ENCODE assay signal across 8 mouse cellular contexts in the genomic region with DNA sequence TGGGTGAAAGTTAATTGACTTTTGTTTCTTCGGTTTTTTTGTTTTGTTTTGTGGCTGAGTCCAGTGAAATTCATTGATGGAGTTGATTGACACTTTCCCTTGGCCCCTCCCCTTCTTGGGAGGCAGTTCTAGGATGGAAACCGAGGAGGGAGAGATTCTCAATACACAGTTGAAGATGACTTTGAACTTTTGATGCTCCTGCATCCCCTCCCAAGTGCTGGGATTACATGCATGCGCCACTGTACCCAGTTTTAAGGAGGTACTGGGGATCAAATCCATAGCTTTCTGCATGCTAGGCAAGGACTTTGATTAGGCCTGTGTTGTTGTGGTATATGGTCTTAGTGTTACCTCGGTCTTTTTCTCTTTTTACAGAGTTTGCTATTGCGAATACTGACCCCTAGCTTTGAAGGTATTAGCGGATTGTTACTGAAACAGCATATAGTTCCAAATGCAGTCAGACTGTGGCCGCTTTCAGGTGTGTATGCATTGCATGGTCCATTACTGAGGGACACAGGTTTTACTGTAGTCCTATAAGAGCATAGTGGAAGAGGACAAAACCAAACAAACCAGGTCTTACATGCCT. TPM values are rescaled to one million over a fixed set of nuclear protein-coding genes. Genes with fewer than 3 reads are reported as not detected.
DNase-seq lines count a peak whose midpoint lies in the region; ATAC-seq and TF ChIP-seq lines count a peak whose summit lies in the region.

No protein-coding gene starts in this region.

- no peak for TF ChIP-seq CTCF in G1E (IDR thresholded peaks at IDR 0.05; ENCODE audit: low read depth, low read length)
- peak; percentile 29; the same call in 1 of the 2 replicates for TF ChIP-seq CTCF in liver, embryonic 14.5 days (IDR thresholded peaks at IDR 0.05; ENCODE audit: low read depth)

- H3K9ac ChIP-seq in heart, embryonic 15.5 days: peak overlapping the region; percentile 90
- peak overlapping the region; percentile 89 for H3K9ac ChIP-seq in forebrain, embryonic 12.5 days
- peak overlapping the region; percentile 97 for H3K9ac ChIP-seq in liver, embryonic 14.5 days (replicated peaks)

- H3K4me2 ChIP-seq in heart, embryonic 15.5 days: peak overlapping the region; percentile 64
- peak overlapping the region; percentile 73 for H3K4me2 ChIP-seq in forebrain, embryonic 12.5 days
- peak overlapping the region; percentile 85 for H3K4me2 ChIP-seq in liver, embryonic 14.5 days (ENCODE audit: low read depth)

- TF ChIP-seq EP300 in liver, embryonic 14.5 days (IDR thresholded peaks at IDR 0.05; ENCODE audit: low read depth): no peak

- 36% methylated on average over 7 of the region's 7 CpGs for WGBS in heart, embryonic 15.5 days
- WGBS in forebrain, embryonic 12.5 days: 39% methylated on average over 7 of the region's 7 CpGs
- 31% methylated on average over 7 of the region's 7 CpGs for WGBS in liver, embryonic 14.5 days (ENCODE audit: insufficient replicate concordance)

- peaks cover 5% of the 10 kb centered on the region; the same call in 1 of the 2 replicates for H3K36me3 ChIP-seq in heart, embryonic 15.5 days
- peaks cover 62% of the 10 kb centered on the region for H3K36me3 ChIP-seq in G1E (replicated peaks)
- peaks cover 18% of the 10 kb centered on the region for H3K36me3 ChIP-seq in forebrain, embryonic 12.5 days (replicated peaks)
- H3K36me3 ChIP-seq in liver, embryonic 14.5 days (replicated peaks; ENCODE audit: control insufficient read depth, insufficient read depth, low read depth): peaks cover 11% of the 10 kb centered on the region

- H3K4me1 ChIP-seq in heart, embryonic 15.5 days (replicated peaks): peaks cover 25% of the 10 kb centered on the region
- peaks cover 35% of the 10 kb centered on the region for H3K4me1 ChIP-seq in G1E (ENCODE audit: insufficient read depth, low read depth, low read length)
- peaks cover 28% of the 10 kb centered on the region for H3K4me1 ChIP-seq in forebrain, embryonic 12.5 days
- peaks cover 12 to 19% of the 10 kb centered on the region in 2 experiments for H3K4me1 ChIP-seq in liver, embryonic 14.5 days (replicated peaks; ENCODE audit: control insufficient read depth in 2 of 2, insufficient read depth in 2 of 2, low read length in 1 of 2)

- no peaks in the 10 kb centered on the region for H3K9me3 ChIP-seq in heart, embryonic 15.5 days (replicated peaks)
- no peaks in the 10 kb centered on the region for H3K9me3 ChIP-seq in G1E (replicated peaks)
- H3K9me3 ChIP-seq in forebrain, embryonic 12.5 days: no peaks in the 10 kb centered on the region
- H3K9me3 ChIP-seq in liver, embryonic 14.5 days (ENCODE audit: control insufficient read depth, low read length): no peaks in the 10 kb centered on the region

- no peak for ATAC-seq in heart, embryonic 15.5 days (replicated peaks; ENCODE audit: insufficient number of reproducible peaks, insufficient read depth, low FRiP score, low read depth)
- ATAC-seq in G1E (ENCODE audit: extremely low read depth, insufficient number of reproducible peaks, low FRiP score, poor library complexity, severe bottlenecking): peak; percentile 29; the same call in 1 of the 2 replicates
- ATAC-seq in forebrain, embryonic 12.5 days (ENCODE audit: low FRiP score): no peak
- no peak for ATAC-seq in liver, embryonic 14.5 days (ENCODE audit: insufficient read depth)

- peak overlapping the region; percentile 77 for H3K4me3 ChIP-seq in heart, embryonic 15.5 days
- H3K4me3 ChIP-seq in G1E (ENCODE audit: low read depth, low read length): peak overlapping the region; percentile 85
- peak overlapping the region; percentile 85 for H3K4me3 ChIP-seq in forebrain, embryonic 12.5 days (replicated peaks)
- H3K4me3 ChIP-seq in liver, embryonic 14.5 days (ENCODE audit: insufficient read depth in 1 of 2, low read depth in 2 of 2, low read length in 2 of 2): peak overlapping the region; percentile 83 to 96

- no peak for DNase-seq in heart, postnatal 4 days
- peak; percentile 35 for DNase-seq in G1E (ENCODE audit: low spot score)
- peak in 1 of 3 experiments; percentile 33 for DNase-seq in liver, embryonic 14.5 days (ENCODE audit: low read depth in 3 of 3, low spot score in 3 of 3)
- no peak for DNase-seq in frontal cortex, postnatal 10 days (ENCODE audit: low spot score in 2 of 2)
- DNase-seq in frontal cortex, postnatal 25 days (ENCODE audit: low spot score in 2 of 2): no peak
- no peak for DNase-seq in ovary, postnatal 10 days (ENCODE audit: low spot score)

- H3K27ac ChIP-seq in heart, embryonic 15.5 days: peak overlapping the region; percentile 90
- peak overlapping the region; percentile 92 for H3K27ac ChIP-seq in forebrain, embryonic 12.5 days
- H3K27ac ChIP-seq in liver, embryonic 14.5 days: peak overlapping the region; percentile 92

- no peaks in the 10 kb centered on the region for H3K27me3 ChIP-seq in heart, embryonic 15.5 days
- no peaks in the 10 kb centered on the region for H3K27me3 ChIP-seq in G1E (ENCODE audit: insufficient read depth, low read length)
- no peaks in the 10 kb centered on the region for H3K27me3 ChIP-seq in forebrain, embryonic 12.5 days
- no peaks in the 10 kb centered on the region for H3K27me3 ChIP-seq in liver, embryonic 14.5 days (ENCODE audit: control insufficient read depth, insufficient read depth, low read length)

RNA-seq across cellular contexts. Expression of a gene that starts 3.5 kb away (rescaled TPM):
- polyA plus RNA-seq in heart, embryonic 15.5 days (2015; fragmentation: Nextera tagmentation; extraction: Ambion mirVana): 60.1 and 64.3 TPM in 2 replicates
- total RNA-seq in heart, postnatal 4 days (2021): 10 to 100 TPM; 68.5 to 76.5 TPM
- total RNA-seq in G1E (2014; fragmentation: Nextera tagmentation) (11.7 and 14.2 TPM in 2 replicates), G1E (2017) (36.7 and 40.2 TPM in 2 replicates)
- polyA plus RNA-seq in G1E (2012): 20.9 and 22.6 TPM in 2 replicates
- 59.1 and 61.6 TPM in 2 replicates for polyA plus RNA-seq in forebrain, embryonic 12.5 days (2016; fragmentation: Nextera tagmentation; extraction: Ambion mirVana)
- 19.0 and 26.0 TPM in 2 replicates for polyA plus RNA-seq in liver, embryonic 14.5 days (2012; rRNA removed)
- polyA plus RNA-seq in liver, embryonic 14.5 days (2014; fragmentation: Nextera tagmentation; extraction: Ambion mirVana): 19.5 and 21.0 TPM in 2 replicates

RNA-seq across cellular contexts. Expression of a gene that starts 24.1 kb away (rescaled TPM):
- 39.6 and 51.5 TPM in 2 replicates for polyA plus RNA-seq in heart, embryonic 15.5 days (2015; fragmentation: Nextera tagmentation; extraction: Ambion mirVana)
- 10 to 100 TPM; 85.2 to 86.3 TPM for total RNA-seq in heart, postnatal 4 days (2021)
- total RNA-seq in G1E (2014; fragmentation: Nextera tagmentation): 115 and 128 TPM in 2 replicates
- total RNA-seq in G1E (2017): 51.5 and 57.3 TPM in 2 replicates
- polyA plus RNA-seq in G1E (2012): 90.7 and 96.3 TPM in 2 replicates
- polyA plus RNA-seq in forebrain, embryonic 12.5 days (2016; fragmentation: Nextera tagmentation; extraction: Ambion mirVana): 38.4 and 65.7 TPM in 2 replicates
- 9.9 and 12.4 TPM in 2 replicates for polyA plus RNA-seq in liver, embryonic 14.5 days (2012; rRNA removed)
- 10.8 and 18.5 TPM in 2 replicates for polyA plus RNA-seq in liver, embryonic 14.5 days (2014; fragmentation: Nextera tagmentation; extraction: Ambion mirVana)

RNA-seq across cellular contexts. Expression of a gene that starts 36.0 kb away (rescaled TPM):
- polyA plus RNA-seq in heart, embryonic 15.5 days (2015; fragmentation: Nextera tagmentation; extraction: Ambion mirVana): 802 and 841 TPM in 2 replicates
- total RNA-seq in heart, postnatal 4 days (2021): 100 to 1,000 TPM; 641 to 660 TPM
- total RNA-seq in G1E (2014; fragmentation: Nextera tagmentation): 835 and 904 TPM in 2 replicates
- 3,495 and 3,523 TPM in 2 replicates for total RNA-seq in G1E (2017)
- polyA plus RNA-seq in G1E (2012): 4,220 and 5,023 TPM in 2 replicates
- polyA plus RNA-seq in forebrain, embryonic 12.5 days (2016; fragmentation: Nextera tagmentation; extraction: Ambion mirVana): 1,076 and 1,105 TPM in 2 replicates
- polyA plus RNA-seq in liver, embryonic 14.5 days (2012; rRNA removed): 1,340 and 1,385 TPM in 2 replicates
- polyA plus RNA-seq in liver, embryonic 14.5 days (2014; fragmentation: Nextera tagmentation; extraction: Ambion mirVana): 1,145 and 1,179 TPM in 2 replicates

RNA-seq across cellular contexts. Expression of a gene that starts 51.0 kb away (rescaled TPM):
- 0.18 and 0.25 TPM in 2 replicates for polyA plus RNA-seq in heart, embryonic 15.5 days (2015; fragmentation: Nextera tagmentation; extraction: Ambion mirVana)
- under 1 TPM; 0.14 to 0.16 TPM for total RNA-seq in heart, postnatal 4 days (2021)
- total RNA-seq in G1E (2014; fragmentation: Nextera tagmentation): 3.1 and 4.3 TPM in 2 replicates
- 3.6 and 6.1 TPM in 2 replicates for total RNA-seq in G1E (2017)
- 11.1 and 11.2 TPM in 2 replicates for polyA plus RNA-seq in G1E (2012)
- polyA plus RNA-seq in forebrain, embryonic 12.5 days (2016; fragmentation: Nextera tagmentation; extraction: Ambion mirVana): 0.29 and 0.49 TPM in 2 replicates
- polyA plus RNA-seq in liver, embryonic 14.5 days (2012; rRNA removed): 1.7 and 1.9 TPM in 2 replicates
- 0.58 and 0.65 TPM in 2 replicates for polyA plus RNA-seq in liver, embryonic 14.5 days (2014; fragmentation: Nextera tagmentation; extraction: Ambion mirVana)
